Mouse (Mus musculus) CH12.LX (cell line): ENCODE measurements around the gene Hrh3. TPM values are rescaled to one million over a fixed set of nuclear protein-coding genes. Genes with fewer than 3 reads are reported as not detected.

Source experiments
- DNase-seq: peaks from one replicate; pipeline ENCODE4 v3.0.0-alpha.2; 2013; ENCODE audit errors: extremely low read depth
- H3K27ac ChIP-seq: 2 replicates; pipeline ENCODE4 v1.5.1; 2012; ENCODE audit warnings: low read depth, mild to moderate bottlenecking, control low read depth, moderate library complexity; ENCODE audit not compliant: insufficient read depth
- H3K27me3 ChIP-seq: replicated peaks from 2 replicates; pipeline ENCODE3; 2012; ENCODE audit warnings: inconsistent platforms
- H3K36me3 ChIP-seq, 2 experiments: replicated peaks in 1 of 2; 2 replicates each; pipeline versions ENCODE3 to v1.6.1; 2012; ENCODE audit warnings: inconsistent platforms in 1 of 2, low read length in 1 of 2, mild to moderate bottlenecking in 1 of 2, mixed read lengths in 1 of 2, moderate library complexity in 1 of 2; ENCODE audit not compliant: control insufficient read depth in 1 of 2, insufficient read depth in 1 of 2
- H3K4me1 ChIP-seq, 2 experiments: 2 replicates each; pipeline ENCODE4 v1.6.1; 2012; ENCODE audit warnings: inconsistent platforms in 1 of 2, moderate library complexity in 1 of 2; ENCODE audit not compliant: insufficient read depth in 2 of 2, control insufficient read depth in 1 of 2
- H3K4me2 ChIP-seq: 2 replicates; pipeline ENCODE4 v1.6.1; 2012; ENCODE audit warnings: low read depth, mild to moderate bottlenecking, control low read depth; ENCODE audit not compliant: poor library complexity, insufficient read depth, severe bottlenecking
- H3K4me3 ChIP-seq, 3 experiments: fragments of 150-350 bp in 1 of 3; sonication (generic) in 1 of 3; replicated peaks in 1 of 3; 2 replicates each; pipeline versions ENCODE3 to v1.5.1; 2011 to 2012; ENCODE audit warnings: low read depth in 2 of 3, low read length in 2 of 3, mild to moderate bottlenecking in 2 of 3, moderate library complexity in 2 of 3, control low read depth in 1 of 3, improper control_type of control experiment in 1 of 3, inconsistent platforms in 1 of 3, mixed read lengths in 1 of 3; ENCODE audit not compliant: poor library complexity in 1 of 3
- H3K79me2 ChIP-seq: replicated peaks from 2 replicates; pipeline ENCODE4 v1.6.1; 2012; ENCODE audit warnings: mild to moderate bottlenecking, moderate library complexity; ENCODE audit not compliant: control insufficient read depth, poor library complexity, insufficient read depth, severe bottlenecking; ENCODE audit errors: extremely low read depth
- H3K9ac ChIP-seq: 2 replicates; pipeline ENCODE4 v1.6.1; 2012; ENCODE audit warnings: low read depth, mild to moderate bottlenecking, control low read depth, moderate library complexity; ENCODE audit not compliant: insufficient read depth
- H3K9me3 ChIP-seq: replicated peaks from 2 replicates; pipeline ENCODE3; 2012; ENCODE audit warnings: low read length, inconsistent platforms, mixed read lengths
- BHLHE40 ChIP-seq: IDR thresholded peaks from 2 replicates; pipeline ENCODE4 v1.6.1; 2011; ENCODE audit warnings: mild to moderate bottlenecking, low read depth, low read length, improper control_type of control experiment
- CTCF ChIP-seq, 2 experiments: IDR thresholded peaks in 1 of 2; conservative IDR thresholded peaks in 1 of 2; 2 replicates each; pipeline ENCODE4 v1.5.1; 2011 to 2012; ENCODE audit warnings: low read depth in 2 of 2, low read length in 2 of 2, improper control_type of control experiment in 1 of 2, inconsistent platforms in 1 of 2, mild to moderate bottlenecking in 1 of 2, moderate library complexity in 1 of 2
- ELF1 ChIP-seq: IDR thresholded peaks from 2 replicates; pipeline ENCODE4 v1.6.1; 2014; ENCODE audit warnings: low read depth, mild to moderate bottlenecking, inconsistent platforms, low read length, improper control_type of control experiment
- EP300 ChIP-seq: IDR thresholded peaks from 2 replicates; pipeline ENCODE4 v1.6.1; 2011; ENCODE audit warnings: low read length, improper control_type of control experiment
- ETS1 ChIP-seq: conservative IDR thresholded peaks from 2 replicates; pipeline ENCODE4 v1.6.1; 2012; ENCODE audit warnings: low read depth, mild to moderate bottlenecking, inconsistent platforms, low read length, improper control_type of control experiment, moderate library complexity
- GABPA ChIP-seq: IDR thresholded peaks from 2 replicates; pipeline ENCODE4 v1.6.1; 2012; ENCODE audit warnings: low read depth, low read length, improper control_type of control experiment, inconsistent platforms; ENCODE audit not compliant: insufficient replicate concordance
- JUN ChIP-seq: IDR thresholded peaks from 2 replicates; pipeline ENCODE4 v1.6.1; 2011; ENCODE audit warnings: low read depth, mild to moderate bottlenecking, low read length, improper control_type of control experiment, moderate library complexity; ENCODE audit not compliant: insufficient read depth
- JUND ChIP-seq: conservative IDR thresholded peaks from 2 replicates; pipeline ENCODE4 v1.6.1; 2011; ENCODE audit warnings: low read depth, low read length, improper control_type of control experiment
- KAT2A ChIP-seq: IDR thresholded peaks from 2 replicates; pipeline ENCODE4 v1.6.1; 2012; ENCODE audit warnings: low read length, improper control_type of control experiment, inconsistent platforms; ENCODE audit not compliant: insufficient replicate concordance
- MAFK ChIP-seq: IDR thresholded peaks from 2 replicates; pipeline ENCODE4 v1.6.1; 2011; ENCODE audit warnings: low read length, improper control_type of control experiment; ENCODE audit not compliant: insufficient replicate concordance
- MAX ChIP-seq: IDR thresholded peaks from 2 replicates; pipeline ENCODE4 v1.6.1; 2011; ENCODE audit warnings: low read length, improper control_type of control experiment
- MEF2A ChIP-seq: IDR thresholded peaks from 2 replicates; pipeline ENCODE4 v1.6.1; 2014; ENCODE audit warnings: low read depth, mild to moderate bottlenecking, inconsistent platforms, low read length, improper control_type of control experiment, borderline replicate concordance
- NRF1 ChIP-seq: IDR thresholded peaks from 2 replicates; pipeline ENCODE4 v1.6.1; 2014; ENCODE audit warnings: low read depth, mild to moderate bottlenecking, inconsistent platforms, low read length, improper control_type of control experiment, moderate library complexity
- PAX5 ChIP-seq: IDR thresholded peaks from 2 replicates; pipeline ENCODE4 v1.6.1; 2012; ENCODE audit warnings: low read length, inconsistent platforms, mixed read lengths
- POLR2A ChIP-seq: IDR thresholded peaks from 2 replicates; pipeline ENCODE4 v1.6.1; 2011; ENCODE audit warnings: low read depth, mild to moderate bottlenecking, improper control_type of control experiment, low read length
- RAD21 ChIP-seq: IDR thresholded peaks from 2 replicates; pipeline ENCODE4 v1.6.1; 2011; ENCODE audit warnings: low read depth, mild to moderate bottlenecking, low read length, improper control_type of control experiment, moderate library complexity
- RCOR1 ChIP-seq: conservative IDR thresholded peaks from 2 replicates; pipeline ENCODE4 v1.6.1; 2012; ENCODE audit warnings: low read depth, mild to moderate bottlenecking, inconsistent platforms, low read length, improper control_type of control experiment
- SIN3A ChIP-seq: IDR thresholded peaks from 2 replicates; pipeline ENCODE4 v1.6.1; 2012; ENCODE audit warnings: low read length, improper control_type of control experiment, inconsistent platforms
- SMC3 ChIP-seq: IDR thresholded peaks from 2 replicates; pipeline ENCODE4 v1.6.1; 2011; ENCODE audit warnings: low read depth, low read length, improper control_type of control experiment
- TBP ChIP-seq: conservative IDR thresholded peaks from 2 replicates; pipeline ENCODE4 v1.6.1; 2011; ENCODE audit warnings: low read depth, low read length, improper control_type of control experiment
- TCF12 ChIP-seq: IDR thresholded peaks from 2 replicates; pipeline ENCODE4 v1.6.1; 2014; ENCODE audit warnings: low read depth, mild to moderate bottlenecking, inconsistent platforms, low read length, improper control_type of control experiment
- USF1 ChIP-seq: IDR thresholded peaks from 2 replicates; pipeline ENCODE4 v1.6.1; 2014; ENCODE audit warnings: low read depth, mild to moderate bottlenecking, inconsistent platforms, low read length, improper control_type of control experiment
- USF2 ChIP-seq: conservative IDR thresholded peaks from 2 replicates; pipeline ENCODE4 v1.6.1; 2011; ENCODE audit warnings: low read depth, low read length, improper control_type of control experiment
- ZC3H11A ChIP-seq: IDR thresholded peaks from 2 replicates; pipeline ENCODE4 v1.6.1; 2012; ENCODE audit warnings: low read depth, mild to moderate bottlenecking, inconsistent platforms, low read length, improper control_type of control experiment
- ZMIZ1 ChIP-seq: IDR thresholded peaks from 2 replicates; pipeline ENCODE4 v1.6.1; 2012; ENCODE audit warnings: low read depth, mild to moderate bottlenecking, inconsistent platforms, low read length, improper control_type of control experiment
- ZNF384 ChIP-seq: IDR thresholded peaks from 2 replicates; pipeline ENCODE4 v1.6.1; 2012; ENCODE audit warnings: low read depth, low read length, improper control_type of control experiment, inconsistent platforms
- dilution Hi-C: fragments of 300-500 bp; cut with MboI; formaldehyde crosslinking; loops from 2 replicates; pipeline ENCODE4 v1.14.3; 2020; ENCODE audit warnings: low sequenced_read_pairs; ENCODE audit not compliant: extremely low pct_unique_long_range_greater_than_20kb, extremely low pct_ligation_motif_present
- in situ Hi-C: fragments of 300-500 bp; cut with MboI; formaldehyde crosslinking; loops from 3 replicates; pipeline ENCODE4 v1.14.3; 2019; ENCODE audit warnings: low sequenced_read_pairs, low pct_ligation_motif_present, low pct_unique_long_range_greater_than_20kb, mixed read lengths
- polyA plus RNA-seq: library from polyadenylated mRNA; unstranded; fragments of >175 nt; gene quantifications from 2 replicates; pipeline ENCODE4 v1.2.1, GENCODE M21; 2012; ENCODE audit warnings: low read depth; ENCODE audit not compliant: insufficient read length
- total RNA-seq, 2 experiments: library from RNA; depleted of rRNA; stranded (reverse); fragments of 300-350 nt in 1 of 2; fragments of >200 nt in 1 of 2; gene quantifications; 2 replicates each; pipeline ENCODE4 v1.2.3; 2012 to 2014

Gene Hrh3
- total and polyA plus RNA-seq, 3 experiments, result not detected

DNA sequence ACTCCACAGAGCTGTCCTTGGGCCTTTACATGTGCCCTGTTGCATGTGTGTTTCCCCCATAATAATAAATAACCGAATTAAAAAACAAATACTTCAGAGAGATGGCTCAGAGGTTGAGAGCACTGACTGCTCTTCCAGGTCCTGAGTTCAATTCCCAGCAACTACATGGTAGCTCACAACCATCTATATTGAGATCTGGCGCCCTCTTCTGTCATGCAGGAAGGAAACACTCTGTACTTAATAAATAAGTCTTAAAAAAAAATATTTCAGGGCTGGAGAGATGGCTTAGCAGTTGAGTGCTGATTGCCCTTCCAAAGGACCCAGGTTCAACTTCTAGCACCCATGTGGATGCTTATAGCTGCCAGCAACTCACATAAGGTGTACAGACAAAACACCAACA lies 19.9 kb upstream of the Hrh3 start:
- TF ChIP-seq CTCF (conservative IDR thresholded peaks at IDR 0.05 in 1 of 2, IDR thresholded peaks at IDR 0.05 in 1 of 2; ENCODE audit: low read depth in 2 of 2, low read length in 2 of 2), result peak in 1 of 2 experiments; percentile 36; a peak in 2 of 4 replicates
- no peak for TF ChIP-seq RCOR1
- TF ChIP-seq PAX5, result no peak
- peak; percentile 8 for TF ChIP-seq RAD21
- TF ChIP-seq KAT2A, result no peak
- Histone ChIP-seq H3K9ac (no peak overlapping the region), H3K79me2 (peaks cover 3% of the 10 kb centered on the region), H3K36me3 (peaks cover 3 to 15% of the 10 kb centered on the region in 2 experiments), H3K4me3 (no peak overlapping the region), H3K9me3 (no peaks in the 10 kb centered on the region), H3K4me1 (peaks cover 7 to 12% of the 10 kb centered on the region in 2 experiments; a peak in 3 of 4 replicates), H3K4me2 (no peak overlapping the region), H3K27ac (no peak overlapping the region), H3K27me3 (no peaks in the 10 kb centered on the region)
- dilution Hi-C loops (no loop called here), in situ Hi-C loops (no loop called here)
- no peak for DNase-seq

DNA sequence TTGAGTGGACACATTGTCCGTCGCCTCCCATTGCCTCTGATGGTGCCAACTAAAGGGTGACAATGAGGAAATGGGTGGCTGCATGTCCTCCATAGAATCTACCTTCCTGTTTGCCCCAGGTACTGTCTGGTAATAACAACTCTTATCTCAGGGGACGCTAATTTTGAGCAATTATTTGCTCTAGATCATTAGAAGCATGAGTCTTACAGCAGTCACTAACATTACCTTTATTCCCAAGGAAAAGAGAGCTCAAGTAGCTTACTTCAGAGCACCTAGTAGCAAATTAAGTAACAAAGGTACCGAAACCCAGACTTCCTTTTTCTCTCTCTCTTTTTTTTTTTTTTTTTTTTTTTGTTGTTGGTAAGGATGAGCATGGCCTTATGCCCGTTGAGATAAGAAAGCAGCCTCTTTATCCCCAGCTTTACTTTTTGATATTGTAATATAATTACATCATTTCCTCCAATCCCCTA lies 16.0 kb upstream of the Hrh3 start:
- TF ChIP-seq SMC3 (no peak), ELF1 (no peak), TCF12 (no peak), MEF2A (no peak), MAFK (no peak), ZNF384 (peak; percentile 90), JUN (no peak), BHLHE40 (no peak), USF1 (no peak), ETS1 (no peak), RCOR1 (no peak), SIN3A (0 out of 2 replicates have a peak, but pooled peaks have one; percentile 33), JUND (no peak), GABPA (no peak), NRF1 (no peak), ZMIZ1 (no peak), KAT2A (no peak), USF2 (no peak), EP300 (0 out of 2 replicates have a peak, but pooled peaks have one; percentile 15), ZC3H11A (no peak), POLR2A (no peak), TBP (no peak), MAX (no peak)
- Histone ChIP-seq H3K79me2 (peaks cover 3% of the 10 kb centered on the region), H3K4me1 (peaks cover 14 to 28% of the 10 kb centered on the region in 2 experiments), H3K9ac (peak overlapping the region; percentile 75), H3K4me3 (peak overlapping the region; percentile 69 to 94 (median 93)), H3K9me3 (no peaks in the 10 kb centered on the region), H3K36me3 (peaks cover 3 to 14% of the 10 kb centered on the region in 2 experiments), H3K27ac (no peak overlapping the region), H3K4me2 (peak overlapping the region; percentile 91), H3K27me3 (peaks cover 30% of the 10 kb centered on the region)
- in situ Hi-C loops, result no loop called here
- peak; percentile 15 for DNase-seq
- dilution Hi-C loops, result no loop called here
